Mouse (Mus musculus) ES-E14 (cell line): Measurements from ENCODE around the gene Tmem184b. TPM values are rescaled to one million over a fixed set of nuclear protein-coding genes. Genes with fewer than 3 reads are reported as not detected.

Source experiments
- DNase-seq: peaks from one replicate; pipeline ENCODE4 v3.0.0-alpha.2; 2013; ENCODE audit warnings: low read depth, low spot score
- H3K27ac ChIP-seq: 2 replicates; pipeline ENCODE4 v1.5.1; 2012; ENCODE audit warnings: low read depth, mild to moderate bottlenecking, low read length, moderate library complexity, mixed read lengths; ENCODE audit not compliant: poor library complexity, insufficient read depth, severe bottlenecking
- H3K36me3 ChIP-seq: 2 replicates; pipeline ENCODE4 v1.6.1; 2012; ENCODE audit warnings: mild to moderate bottlenecking, low read length, moderate library complexity, mixed read lengths; ENCODE audit not compliant: control insufficient read depth, poor library complexity, insufficient read depth, severe bottlenecking
- H3K4me1 ChIP-seq, 2 experiments: fragments of 150-350 bp in 1 of 2; sonication (generic) in 1 of 2; 2 replicates each; pipeline ENCODE4 v1.6.1; 2012; ENCODE audit warnings: low read length in 2 of 2, mild to moderate bottlenecking in 1 of 2, mixed read lengths in 1 of 2; ENCODE audit not compliant: control insufficient read depth in 2 of 2, insufficient read depth in 2 of 2, poor library complexity in 1 of 2
- H3K4me3 ChIP-seq, 2 experiments: fragments of 150-350 bp in 1 of 2; sonication (generic) in 1 of 2; 2 replicates each; pipeline ENCODE4 v1.5.1; 2012; ENCODE audit warnings: low read length in 2 of 2, low read depth in 1 of 2, mild to moderate bottlenecking in 1 of 2, mixed read lengths in 1 of 2; ENCODE audit not compliant: insufficient read depth in 1 of 2, poor library complexity in 1 of 2, severe bottlenecking in 1 of 2
- H3K9ac ChIP-seq: 2 replicates; pipeline ENCODE4 v1.6.1; 2012; ENCODE audit warnings: low read depth, mild to moderate bottlenecking, low read length, mixed read lengths; ENCODE audit not compliant: poor library complexity, insufficient read depth, severe bottlenecking
- H3K9me3 ChIP-seq: fragments of 150-350 bp; sonication (generic); 2 replicates; pipeline ENCODE4 v1.6.1; 2012; ENCODE audit warnings: low read depth, mild to moderate bottlenecking, low read length; ENCODE audit not compliant: control insufficient read depth, insufficient read depth
- CHD2 ChIP-seq: IDR thresholded peaks from 2 replicates; pipeline ENCODE4 v1.6.1; 2014; ENCODE audit warnings: mild to moderate bottlenecking, low read depth, low read length, inconsistent platforms
- HCFC1 ChIP-seq: IDR thresholded peaks from 2 replicates; pipeline ENCODE4 v1.6.1; 2012; ENCODE audit warnings: low read length, inconsistent platforms, borderline replicate concordance; ENCODE audit not compliant: insufficient read depth
- MAFK ChIP-seq: IDR thresholded peaks from 2 replicates; pipeline ENCODE4 v1.6.1; 2014; ENCODE audit warnings: mild to moderate bottlenecking, low read depth, low read length, inconsistent platforms; ENCODE audit not compliant: insufficient read depth
- ZC3H11A ChIP-seq: IDR thresholded peaks from 2 replicates; pipeline ENCODE4 v1.6.1; 2012; ENCODE audit warnings: low read depth, mild to moderate bottlenecking, inconsistent platforms, low read length, borderline replicate concordance
- ZNF384 ChIP-seq: IDR thresholded peaks from 2 replicates; pipeline ENCODE4 v1.6.1; 2012; ENCODE audit warnings: low read depth, low read length, inconsistent platforms
- in situ Hi-C, 2 experiments: fragments of 600-800 bp; cut with MboI; formaldehyde crosslinking; loops; one replicate each; pipeline ENCODE4 v1.15.1; 2025; ENCODE audit warnings: low sequenced_read_pairs in 2 of 2, inconsistent platforms in 1 of 2; ENCODE audit not compliant: unreplicated experiment in 2 of 2
- total RNA-seq: library from RNA; depleted of rRNA; stranded (reverse); fragments of 300-350 nt; gene quantifications from 2 replicates; pipeline ENCODE4 v1.2.3, GENCODE M21; 2012

Gene Tmem184b
- total RNA-seq, 1 experiment: 40.6 TPM

DNA sequence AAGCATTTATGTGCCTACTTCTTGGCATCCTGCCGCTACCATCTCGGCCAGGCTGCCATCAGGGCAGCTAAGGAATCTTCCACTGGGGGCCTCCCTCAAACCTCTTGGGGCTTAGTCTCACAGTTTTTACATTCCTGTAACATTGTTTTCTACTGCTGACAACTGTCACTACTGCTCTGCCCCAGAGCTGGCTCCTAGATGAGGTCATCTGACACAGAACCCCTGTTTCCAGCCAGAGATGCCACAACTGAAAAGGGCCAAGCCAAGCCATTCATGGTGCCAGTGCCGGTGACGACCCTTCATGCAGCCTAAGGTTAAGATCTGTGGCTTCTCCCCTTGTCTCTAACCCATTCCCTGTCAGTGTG is 79.6 kb downstream of the Tmem184b start:
- TF ChIP-seq ZC3H11A (no peak), HCFC1 (no peak), CHD2 (no peak), MAFK (no peak), ZNF384 (no peak)
- Histone ChIP-seq H3K9ac (no peak overlapping the region), H3K36me3 (peaks cover 8% of the 10 kb centered on the region; the same call in 1 of the 2 replicates), H3K27ac (no peak overlapping the region), H3K4me1 (peaks cover 2 to 22% of the 10 kb centered on the region in 2 experiments; a peak in 2 of 4 replicates), H3K4me3 (no peak overlapping the region), H3K9me3 (no peaks in the 10 kb centered on the region)
- no peak for DNase-seq
- in situ Hi-C loops: no loop called here

- Histone ChIP-seq H3K9ac (no peak overlapping the region), H3K9me3 (no peaks in the 10 kb centered on the region), H3K36me3 (peaks cover 13% of the 10 kb centered on the region; the same call in 1 of the 2 replicates), H3K4me3 (no peak overlapping the region), H3K4me1 (peaks cover 2 to 22% of the 10 kb centered on the region in 2 experiments; a peak in 2 of 4 replicates), H3K27ac (no peak overlapping the region)
- in situ Hi-C loops: no loop called here
- TF ChIP-seq CHD2 (no peak), MAFK (no peak), ZC3H11A (no peak), ZNF384 (no peak)
- DNase-seq: no peak
These were observed 80.2 kb downstream of the Tmem184b start for GRCm38 (mm10) chr15:79322991-79323790.

DNA sequence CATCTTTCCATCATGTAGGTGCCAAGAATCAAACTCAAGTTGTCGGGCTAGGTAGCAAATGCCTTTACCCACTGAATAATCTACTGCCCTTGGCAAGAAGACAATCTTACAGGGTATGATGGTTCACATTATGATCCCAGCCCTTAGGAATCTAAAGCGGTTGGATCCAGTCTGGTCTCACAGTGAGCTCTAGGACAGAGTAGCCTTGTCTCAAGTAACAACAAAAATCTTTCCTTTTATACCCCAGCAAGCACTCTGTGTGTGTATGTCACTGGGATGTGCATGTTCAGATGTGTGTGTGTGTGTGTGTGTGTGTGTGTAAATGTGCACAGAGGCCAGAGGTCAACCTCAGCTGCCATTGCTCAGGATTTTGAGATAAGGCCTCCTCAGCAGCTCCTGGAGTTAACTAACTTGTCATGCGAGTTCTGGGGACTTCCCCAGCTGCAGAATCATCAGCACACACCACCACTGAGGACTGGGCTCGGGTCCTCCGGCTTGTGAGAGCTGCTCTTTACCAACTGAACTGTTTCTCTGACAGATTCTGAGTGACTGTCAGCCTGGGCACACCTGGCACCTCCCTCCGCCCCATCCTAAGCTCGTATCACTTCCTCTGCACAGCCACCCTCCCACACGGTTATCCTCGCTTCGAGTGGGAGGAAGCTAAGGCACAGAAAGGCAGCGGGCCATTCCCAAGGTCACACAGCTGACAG is 80.9 kb downstream of the Tmem184b start:
- no peak overlapping the region for H3K4me3 ChIP-seq
- DNase-seq: no peak
- H3K9ac ChIP-seq: no peak overlapping the region; the same call in 1 of the 2 replicates
- peak overlapping the region; percentile 34; the same call in 1 of the 2 replicates for H3K27ac ChIP-seq
- in situ Hi-C loops: no loop called here
- TF ChIP-seq MAFK: no peak
- no peak for TF ChIP-seq ZNF384
- no peak for TF ChIP-seq ZC3H11A
- no peak for TF ChIP-seq CHD2
- TF ChIP-seq HCFC1: no peak
- H3K36me3 ChIP-seq: peaks cover 17% of the 10 kb centered on the region
- H3K4me1 ChIP-seq: peaks cover 2 to 22% of the 10 kb centered on the region in 2 experiments; a peak in 2 of 4 replicates
- H3K9me3 ChIP-seq: no peaks in the 10 kb centered on the region

DNA sequence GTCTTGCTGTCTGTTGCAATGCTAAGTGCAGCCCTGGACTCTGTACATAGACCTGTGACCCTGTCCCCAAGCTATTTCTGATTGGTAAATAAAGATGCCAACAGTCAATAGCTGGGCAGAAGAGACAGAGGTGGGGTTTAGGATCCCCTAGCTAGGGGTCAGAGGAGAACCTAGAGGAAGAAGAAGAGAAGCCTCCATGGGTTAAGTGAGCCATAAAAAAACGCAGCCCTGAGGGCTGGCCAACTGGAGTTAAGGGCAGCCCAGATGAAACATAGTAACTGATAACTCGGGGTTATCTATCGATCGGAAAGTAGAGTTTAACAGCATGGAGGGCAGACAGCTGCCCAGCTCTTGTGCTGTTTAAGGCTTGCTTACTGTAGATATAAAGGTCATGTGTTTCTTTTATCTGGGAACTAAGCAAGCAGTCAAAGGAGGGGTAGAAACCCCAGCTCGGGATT is 81.6 kb downstream of the Tmem184b start:
- Histone ChIP-seq H3K4me3 (no peak overlapping the region), H3K27ac (no peak overlapping the region), H3K9ac (no peak overlapping the region), H3K36me3 (peaks cover 20% of the 10 kb centered on the region), H3K9me3 (no peaks in the 10 kb centered on the region), H3K4me1 (peaks cover 2 to 22% of the 10 kb centered on the region in 2 experiments; a peak in 2 of 4 replicates)
- DNase-seq: no peak
- in situ Hi-C loops: no loop called here
- TF ChIP-seq HCFC1: no peak
- no peak for TF ChIP-seq MAFK
- no peak for TF ChIP-seq ZC3H11A
- no peak for TF ChIP-seq CHD2
- no peak for TF ChIP-seq ZNF384
